Mouse (Mus musculus): Measurements from ENCODE around the gene Maff. TPM values are rescaled to one million over a fixed set of nuclear protein-coding genes. Genes with fewer than 3 reads are reported as not detected.
A peak's percentile ranks its signal among the peaks of the same experiment; 100 is the strongest.

Gene Maff
- polyA plus RNA-seq (2016; fragmentation: Nextera tagmentation; extraction: Ambion mirVana) = 1.3 TPM in 2 replicates

GRCm38 (mm10) chr15:79346051-79346793 is at the start of gene Maff:
Maff (plus strand) TSS chr15:79346621.
- Histone ChIP-seq H3K27ac (replicated peaks) (peak within 1 kb of the TSS; percentile 89), H3K36me3 (no peaks in the 10 kb centered on the region), H3K9me3 (replicated peaks) (no peaks in the 10 kb centered on the region), H3K4me1 (peaks cover 32% of the 10 kb centered on the region), H3K27me3 (ENCODE audit: low read depth, poor library complexity, severe bottlenecking) (peaks cover 43% of the 10 kb centered on the region), H3K4me3 (peak within 1 kb of the TSS; percentile 86)
- WGBS = 52% methylated on average over 8 of the region's 8 CpGs
- DNase-seq (ENCODE audit: low spot score) = no peak

GRCm38 (mm10) chr15:79298553-79298952 is 47.9 kb upstream of the Maff start:
- 94% methylated on average over 6 of the region's 6 CpGs for WGBS
- no peak for DNase-seq (ENCODE audit: low spot score)
- Histone ChIP-seq H3K9me3 (replicated peaks) (no peaks in the 10 kb centered on the region), H3K27me3 (ENCODE audit: low read depth, poor library complexity, severe bottlenecking) (no peaks in the 10 kb centered on the region), H3K4me1 (peaks cover 6% of the 10 kb centered on the region; the same call in 1 of the 2 replicates), H3K27ac (replicated peaks) (no peak overlapping the region), H3K4me3 (no peak overlapping the region), H3K36me3 (peaks cover 16% of the 10 kb centered on the region)

- no peaks in the 10 kb centered on the region for H3K27me3 ChIP-seq (ENCODE audit: low read depth, poor library complexity, severe bottlenecking)
- DNase-seq (ENCODE audit: low spot score) = no peak
- H3K27ac ChIP-seq (replicated peaks) = no peak overlapping the region
Observed at GRCm38 (mm10) chr15:79299563-79300155, 46.8 kb upstream of the Maff start.

GRCm38 (mm10) chr15:79303725-79304124 is 42.7 kb upstream of the Maff start:
- Histone ChIP-seq H3K4me3 (no peak overlapping the region), H3K9me3 (replicated peaks) (no peaks in the 10 kb centered on the region), H3K4me1 (peaks cover 12% of the 10 kb centered on the region; the same call in 1 of the 2 replicates), H3K27ac (replicated peaks) (no peak overlapping the region), H3K36me3 (peaks cover 46% of the 10 kb centered on the region), H3K27me3 (ENCODE audit: low read depth, poor library complexity, severe bottlenecking) (no peaks in the 10 kb centered on the region)
- WGBS = 87% methylated on average over 8 of the region's 8 CpGs
- no peak for DNase-seq (ENCODE audit: low spot score)

More at GRCm38 (mm10) chr15:79299563-79300155, 46.8 kb upstream of the Maff start:
- Histone ChIP-seq H3K36me3 (peaks cover 16% of the 10 kb centered on the region), H3K4me3 (no peak overlapping the region), H3K4me1 (peaks cover 6% of the 10 kb centered on the region; the same call in 1 of the 2 replicates), H3K9me3 (replicated peaks) (no peaks in the 10 kb centered on the region)
- WGBS = 73% methylated on average over 2 of the region's 2 CpGs

- H3K4me1 ChIP-seq = peaks cover 6% of the 10 kb centered on the region; the same call in 1 of the 2 replicates
- H3K27ac ChIP-seq (replicated peaks) = no peak overlapping the region
- H3K9me3 ChIP-seq (replicated peaks) = no peaks in the 10 kb centered on the region
- no peaks in the 10 kb centered on the region for H3K27me3 ChIP-seq (ENCODE audit: low read depth, poor library complexity, severe bottlenecking)
- 63% methylated on average over 4 of the region's 5 CpGs for WGBS
- no peak for DNase-seq (ENCODE audit: low spot score)
- H3K36me3 ChIP-seq = peaks cover 47% of the 10 kb centered on the region
- no peak overlapping the region for H3K4me3 ChIP-seq
Observed at GRCm38 (mm10) chr15:79304832-79305231, 41.6 kb upstream of the Maff start.

GRCm38 (mm10) chr15:79306043-79306637 is 40.3 kb upstream of the Maff start:
- Histone ChIP-seq H3K9me3 (replicated peaks) (no peaks in the 10 kb centered on the region), H3K4me1 (peaks cover 6% of the 10 kb centered on the region; the same call in 1 of the 2 replicates), H3K36me3 (peaks cover 48% of the 10 kb centered on the region), H3K27ac (replicated peaks) (no peak overlapping the region), H3K27me3 (ENCODE audit: low read depth, poor library complexity, severe bottlenecking) (no peaks in the 10 kb centered on the region), H3K4me3 (no peak overlapping the region)
- DNase-seq (ENCODE audit: low spot score) = no peak
- 75% methylated on average over 23 of the region's 23 CpGs for WGBS

GRCm38 (mm10) chr15:79307861-79308260 is 38.6 kb upstream of the Maff start:
- H3K27ac ChIP-seq (replicated peaks) = no peak overlapping the region
- H3K36me3 ChIP-seq = peaks cover 52% of the 10 kb centered on the region
- no peak for DNase-seq (ENCODE audit: low spot score)
- H3K4me1 ChIP-seq = peaks cover 6% of the 10 kb centered on the region; the same call in 1 of the 2 replicates
- no peak overlapping the region for H3K4me3 ChIP-seq
- WGBS = 79% methylated on average over 4 of the region's 4 CpGs
- H3K27me3 ChIP-seq (ENCODE audit: low read depth, poor library complexity, severe bottlenecking) = no peaks in the 10 kb centered on the region
- H3K9me3 ChIP-seq (replicated peaks) = no peaks in the 10 kb centered on the region

GRCm38 (mm10) chr15:79313848-79314369 is 32.5 kb upstream of the Maff start:
- Histone ChIP-seq H3K27ac (replicated peaks) (no peak overlapping the region; the same call in 1 of the 2 replicates), H3K27me3 (ENCODE audit: low read depth, poor library complexity, severe bottlenecking) (no peaks in the 10 kb centered on the region), H3K4me1 (no peaks in the 10 kb centered on the region), H3K9me3 (replicated peaks) (no peaks in the 10 kb centered on the region), H3K36me3 (peaks cover 35% of the 10 kb centered on the region), H3K4me3 (no peak overlapping the region)
- DNase-seq (ENCODE audit: low spot score) = no peak
- WGBS = 81% methylated on average over 8 of the region's 8 CpGs

GRCm38 (mm10) chr15:79321733-79322190 is 24.7 kb upstream of the Maff start:
- Histone ChIP-seq H3K4me3 (no peak overlapping the region), H3K36me3 (peaks cover 7% of the 10 kb centered on the region), H3K9me3 (replicated peaks) (no peaks in the 10 kb centered on the region), H3K4me1 (peaks cover 40% of the 10 kb centered on the region), H3K27me3 (ENCODE audit: low read depth, poor library complexity, severe bottlenecking) (no peaks in the 10 kb centered on the region), H3K27ac (replicated peaks) (no peak overlapping the region)
- DNase-seq (ENCODE audit: low spot score) = no peak
- 85% methylated on average over 5 of the region's 5 CpGs for WGBS

- H3K27ac ChIP-seq (replicated peaks) = peak overlapping the region; percentile 30; the same call in 1 of the 2 replicates
- 84% methylated on average over 11 of the region's 11 CpGs for WGBS
Observed at GRCm38 (mm10) chr15:79322281-79322990, 24.0 kb upstream of the Maff start.

GRCm38 (mm10) chr15:79322991-79323790 is 23.2 kb upstream of the Maff start:
- WGBS = 81% methylated on average over 6 of the region's 6 CpGs
- Histone ChIP-seq H3K27ac (replicated peaks) (peak overlapping the region; percentile 57), H3K4me1 (peaks cover 51% of the 10 kb centered on the region), H3K9me3 (replicated peaks) (no peaks in the 10 kb centered on the region), H3K36me3 (no peaks in the 10 kb centered on the region), H3K27me3 (ENCODE audit: low read depth, poor library complexity, severe bottlenecking) (no peaks in the 10 kb centered on the region), H3K4me3 (no peak overlapping the region)
- DNase-seq (ENCODE audit: low spot score) = no peak

More at GRCm38 (mm10) chr15:79322281-79322990, 24.0 kb upstream of the Maff start:
- Histone ChIP-seq H3K4me1 (peaks cover 46% of the 10 kb centered on the region), H3K4me3 (no peak overlapping the region), H3K36me3 (peaks cover 3% of the 10 kb centered on the region), H3K9me3 (replicated peaks) (no peaks in the 10 kb centered on the region), H3K27me3 (ENCODE audit: low read depth, poor library complexity, severe bottlenecking) (no peaks in the 10 kb centered on the region)
- DNase-seq (ENCODE audit: low spot score) = no peak
